Mouse (Mus musculus) heart, adult 2 months (tissue): ENCODE measurements around the gene Pgm2l1. TPM values are rescaled to one million over a fixed set of nuclear protein-coding genes. Genes with fewer than 3 reads are reported as not detected.

Experiments used
- DNase-seq, 2 experiments: peaks; one replicate each; pipeline ENCODE4 v3.0.0; 2021
- H3K27ac ChIP-seq: fragments of 200-600 bp; 2 replicates; pipeline ENCODE4 v1.8.1; 2022
- H3K27me3 ChIP-seq: fragments of 200-500 bp; 2 replicates; pipeline ENCODE4 v1.6.1; 2012; ENCODE audit warnings: mild to moderate bottlenecking, low read length, inconsistent platforms, mixed read lengths; ENCODE audit not compliant: control insufficient read depth, insufficient read depth
- H3K36me3 ChIP-seq: fragments of 200-500 bp; 2 replicates; pipeline ENCODE4 v1.6.1; 2012; ENCODE audit warnings: low read length, inconsistent platforms; ENCODE audit not compliant: control insufficient read depth, insufficient read depth
- H3K4me1 ChIP-seq: fragments of 200-500 bp; 2 replicates; pipeline ENCODE4 v1.6.1; 2011; ENCODE audit warnings: low read length; ENCODE audit not compliant: control insufficient read depth, insufficient read depth
- H3K4me3 ChIP-seq: fragments of 200-600 bp; 2 replicates; pipeline ENCODE4 v1.8.1; 2022
- H3K79me2 ChIP-seq: fragments of 200-500 bp; replicated peaks from 2 replicates; pipeline ENCODE4 v1.6.1; 2012; ENCODE audit warnings: mild to moderate bottlenecking, inconsistent platforms, low read length, moderate library complexity, mixed read lengths; ENCODE audit not compliant: control insufficient read depth, insufficient read depth
- H3K9ac ChIP-seq: fragments of 200-500 bp; 2 replicates; pipeline ENCODE4 v1.6.1; 2012; ENCODE audit warnings: low read depth, mild to moderate bottlenecking, control low read depth, inconsistent platforms, low read length, mixed read lengths
- CTCF ChIP-seq: fragments of 200-600 bp; IDR thresholded peaks from 2 replicates; pipeline ENCODE4 v1.8.1; 2022; ENCODE audit warnings: antibody characterized with exemption, mild to moderate bottlenecking, moderate library complexity
- EP300 ChIP-seq: fragments of 200-500 bp; IDR thresholded peaks from 2 replicates; pipeline ENCODE4 v1.6.1; 2011; ENCODE audit warnings: low read depth, low read length, control low read depth; ENCODE audit not compliant: insufficient read depth
- POLR2A ChIP-seq: fragments of 200-500 bp; IDR thresholded peaks from 2 replicates; pipeline ENCODE4 v1.6.1; 2011; ENCODE audit warnings: mild to moderate bottlenecking, low read depth, low read length, control low read depth; ENCODE audit not compliant: insufficient read depth
- WGBS: fragments of 180-500 bp; shearing (Covaris S2); methylation state at CpG from one replicate; pipeline ENCODE4 v1.1.7; 2018; 5-methylcytosine and 5-hydroxymethylcytosine counted together
- intact Hi-C: fragments of 180-260 bp; cut with DNase I; formaldehyde crosslinking; loops from one replicate; pipeline ENCODE4 v1.15.1; 2025
- polyA plus RNA-seq: library from polyadenylated mRNA; depleted of rRNA; stranded (reverse); fragments of >200 nt; gene quantifications from 2 replicates; pipeline ENCODE4 v1.2.3, GENCODE M21; 2012
- total RNA-seq, 2 experiments: library from RNA; stranded (reverse); gene quantifications; 2 replicates each; pipeline ENCODE4 v1.2.3; 2021

Pgm2l1 gene
- total and polyA plus RNA-seq, 3 experiments, result 1.5 to 7.0 (median 7.0) TPM

DNA sequence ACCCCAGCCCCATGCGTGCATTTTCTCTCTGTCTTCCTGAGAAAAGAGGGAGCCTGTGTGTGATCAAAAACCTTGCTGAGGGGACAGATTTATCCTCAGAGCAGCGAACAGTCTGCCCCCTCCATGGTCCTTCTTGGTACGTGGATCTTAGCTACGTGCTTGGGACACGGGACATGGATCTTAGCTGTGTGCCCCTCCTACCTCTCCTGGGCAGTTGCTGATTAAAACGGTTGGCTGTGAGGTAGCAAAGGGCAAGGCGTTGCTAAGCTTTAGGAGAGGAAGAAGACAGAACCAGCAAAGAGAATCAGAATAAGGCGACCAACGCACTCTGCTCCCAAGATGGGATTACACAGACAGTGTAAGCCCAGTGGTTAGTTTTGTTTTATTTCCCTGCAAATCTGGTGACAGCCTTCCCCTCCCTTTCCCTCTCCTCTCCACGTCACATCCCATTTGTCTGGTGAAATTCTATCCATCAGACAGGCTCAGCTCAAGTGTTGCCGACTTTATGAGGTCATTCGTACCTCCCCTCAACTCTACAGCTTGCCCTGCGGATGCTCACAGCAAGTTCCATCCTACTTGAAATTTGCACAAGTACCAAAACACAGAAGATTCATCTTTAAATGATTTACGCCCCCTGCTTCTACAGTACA is 71.8 kb downstream of the Pgm2l1 start:
- H3K27me3 ChIP-seq, result no peaks in the 10 kb centered on the region

GRCm38 (mm10) chr7:100301390-100301789 is 74.2 kb downstream of the Pgm2l1 start:
- TF ChIP-seq POLR2A, result no peak
- peaks cover 4% of the 10 kb centered on the region for H3K4me1 ChIP-seq
- no peak overlapping the region for H3K4me3 ChIP-seq
- no peaks in the 10 kb centered on the region for H3K36me3 ChIP-seq
- H3K27me3 ChIP-seq, result no peaks in the 10 kb centered on the region
- no peak for DNase-seq
- H3K9ac ChIP-seq, result no peak overlapping the region
- no peak overlapping the region for H3K27ac ChIP-seq
- no peaks in the 10 kb centered on the region for H3K79me2 ChIP-seq
- intact Hi-C loops, result no loop called here
- WGBS, result 69% methylated on average over 3 of the region's 3 CpGs

More for the DNA sequence above, 71.8 kb downstream of the Pgm2l1 start:
- intact Hi-C loops, result no loop called here
- H3K79me2 ChIP-seq, result no peaks in the 10 kb centered on the region
- H3K4me3 ChIP-seq, result no peak overlapping the region
- TF ChIP-seq EP300 (no peak), CTCF (no peak), POLR2A (no peak)
- H3K27ac ChIP-seq, result no peak overlapping the region
- no peak overlapping the region for H3K9ac ChIP-seq
- no peaks in the 10 kb centered on the region for H3K36me3 ChIP-seq
- DNase-seq, result no peak
- WGBS, result 78% methylated on average over 14 of the region's 14 CpGs
- H3K4me1 ChIP-seq, result peaks cover 4% of the 10 kb centered on the region

DNA sequence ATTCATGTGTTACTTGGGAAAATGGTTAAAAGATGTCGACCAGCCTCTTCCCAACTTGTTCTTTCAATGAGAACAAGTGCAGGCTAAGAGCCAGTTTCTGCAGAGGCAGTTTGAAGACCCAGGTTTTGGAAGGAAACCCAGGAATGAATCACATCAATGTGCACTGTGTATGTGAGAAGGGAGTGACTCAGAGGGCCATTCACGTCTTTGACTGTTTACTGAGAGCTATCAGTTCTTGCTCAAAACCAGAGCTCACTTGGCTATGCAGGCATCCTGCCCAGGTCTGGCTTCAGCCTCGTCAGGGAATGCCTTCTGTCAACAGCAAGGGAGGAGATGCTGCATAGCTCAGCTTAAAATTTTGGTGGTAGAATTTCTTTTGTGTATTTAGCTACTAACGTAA is 75.1 kb downstream of the Pgm2l1 start:
- intact Hi-C loops, result no loop called here
- Histone ChIP-seq H3K9ac (no peak overlapping the region), H3K27ac (no peak overlapping the region), H3K4me1 (peaks cover 2% of the 10 kb centered on the region), H3K36me3 (no peaks in the 10 kb centered on the region), H3K27me3 (no peaks in the 10 kb centered on the region), H3K4me3 (no peak overlapping the region), H3K79me2 (no peaks in the 10 kb centered on the region)
- DNase-seq, result peak in 1 of 2 experiments; percentile 50
- no peak for TF ChIP-seq CTCF
- TF ChIP-seq POLR2A, result no peak
- TF ChIP-seq EP300, result no peak
- 33% methylated on average over 4 of the region's 4 CpGs for WGBS

DNA sequence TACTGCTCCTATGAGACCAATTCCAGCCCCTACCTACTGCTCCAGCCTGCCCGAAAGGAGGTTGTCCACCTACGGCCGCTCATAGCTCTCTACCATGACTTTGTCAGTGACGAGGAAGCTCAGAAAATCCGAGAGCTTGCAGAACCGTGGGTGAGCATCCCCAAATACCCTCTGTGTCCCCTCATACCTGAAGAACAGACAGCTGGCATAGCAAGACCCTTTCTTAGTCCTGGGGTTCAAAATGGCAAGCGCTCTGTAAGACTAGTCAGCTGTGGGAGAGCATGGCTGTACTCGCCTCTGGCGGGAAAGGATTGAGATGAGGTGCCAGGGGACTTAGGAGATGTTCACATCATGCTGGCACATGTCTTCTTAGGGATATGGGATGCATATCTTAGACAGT is 78.7 kb downstream of the Pgm2l1 start:
- no peaks in the 10 kb centered on the region for H3K27me3 ChIP-seq
- no peak for DNase-seq
- no peak overlapping the region for H3K9ac ChIP-seq
- WGBS, result 89% methylated on average over 9 of the region's 9 CpGs
- H3K4me3 ChIP-seq, result no peak overlapping the region
- H3K27ac ChIP-seq, result no peak overlapping the region
- intact Hi-C loops, result no loop called here
- H3K36me3 ChIP-seq, result no peaks in the 10 kb centered on the region
- peaks cover 2% of the 10 kb centered on the region for H3K4me1 ChIP-seq
- no peaks in the 10 kb centered on the region for H3K79me2 ChIP-seq
- TF ChIP-seq CTCF (no peak), EP300 (no peak), POLR2A (no peak)

DNA sequence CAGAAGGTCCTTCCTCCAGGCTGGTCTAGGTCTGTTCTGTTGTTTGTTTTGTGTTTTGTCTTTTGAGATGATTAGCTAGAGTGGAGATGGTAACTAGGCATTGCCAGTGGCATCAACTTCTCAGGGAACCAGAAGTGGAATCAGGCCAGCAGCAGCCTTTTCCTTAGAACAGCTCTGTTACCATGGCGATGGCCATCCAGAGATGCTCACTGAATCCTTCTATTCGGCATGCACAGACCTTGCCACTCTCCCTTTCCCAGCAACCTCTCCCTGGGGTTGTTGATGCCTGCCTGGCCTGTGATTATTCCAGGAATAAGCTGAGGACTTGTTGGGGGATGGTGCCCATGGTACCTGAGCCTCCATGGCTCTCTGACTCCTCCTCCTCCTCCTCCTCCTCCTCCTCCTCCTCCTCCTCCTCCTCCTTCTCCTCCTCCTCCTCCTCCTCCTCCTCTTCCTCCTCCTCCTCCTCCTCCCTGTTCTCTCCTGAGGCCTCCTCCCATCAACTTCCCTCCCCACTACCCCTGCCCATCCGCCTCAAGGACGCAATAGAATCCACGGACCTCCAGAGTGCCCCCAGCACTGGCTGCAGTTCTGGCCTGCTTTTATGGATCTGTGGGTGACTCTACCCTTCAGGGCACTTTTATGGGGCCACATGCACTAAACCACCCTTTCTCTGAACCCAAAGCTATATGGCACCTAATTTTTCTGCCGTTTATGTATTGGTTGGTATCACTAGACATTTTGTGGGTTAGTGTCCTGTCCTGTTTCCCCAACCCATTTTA is 80.9 kb downstream of the Pgm2l1 start:
- Histone ChIP-seq H3K4me3 (no peak overlapping the region), H3K36me3 (no peaks in the 10 kb centered on the region), H3K9ac (no peak overlapping the region), H3K79me2 (no peaks in the 10 kb centered on the region), H3K4me1 (no peaks in the 10 kb centered on the region), H3K27me3 (no peaks in the 10 kb centered on the region), H3K27ac (no peak overlapping the region)
- DNase-seq, result no peak
- intact Hi-C loops, result no loop called here
- WGBS, result 83% methylated on average over 6 of the region's 6 CpGs
- TF ChIP-seq EP300 (no peak), CTCF (no peak), POLR2A (no peak)

- H3K36me3 ChIP-seq, result no peaks in the 10 kb centered on the region
- DNase-seq, result no peak
- H3K79me2 ChIP-seq, result no peaks in the 10 kb centered on the region
- 48% methylated on average over 1 of the region's 1 CpGs for WGBS
- TF ChIP-seq CTCF, result no peak
- TF ChIP-seq POLR2A, result no peak
- no peak for TF ChIP-seq EP300
- intact Hi-C loops, result no loop called here
- no peak overlapping the region for H3K9ac ChIP-seq
- no peak overlapping the region for H3K4me3 ChIP-seq
- H3K27ac ChIP-seq, result no peak overlapping the region
- no peaks in the 10 kb centered on the region for H3K27me3 ChIP-seq
- no peaks in the 10 kb centered on the region for H3K4me1 ChIP-seq
Measured at GRCm38 (mm10) chr7:100309216-100309615, 82.0 kb downstream of the Pgm2l1 start.
